ENCODE assay signal across 27 mouse cellular contexts in the genomic region with DNA sequence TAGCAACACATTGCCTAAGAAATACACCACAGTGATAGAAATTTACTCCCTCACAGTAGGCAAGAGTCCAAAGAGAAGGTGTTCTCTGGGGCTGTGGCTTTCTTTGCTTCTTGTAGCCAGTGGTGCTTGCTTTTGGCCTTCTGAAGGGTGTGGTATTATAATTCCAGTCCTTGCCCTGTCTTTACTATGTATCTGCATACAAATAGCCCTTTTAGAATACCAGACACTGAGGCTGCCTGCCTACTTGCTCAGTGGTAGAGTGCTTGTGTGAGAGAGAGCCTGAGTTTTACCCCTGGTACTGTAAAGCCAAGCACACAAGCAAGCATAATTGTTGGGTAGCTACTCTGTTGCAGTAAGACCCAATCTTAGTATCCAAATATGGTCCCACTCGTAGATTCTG. TPM values are rescaled to one million over a fixed set of nuclear protein-coding genes. Genes with fewer than 3 reads are reported as not detected.
DNase-seq lines count a peak whose midpoint lies in the region; ATAC-seq and TF ChIP-seq lines count a peak whose summit lies in the region.
"Had no signal": no experiment of that assay in that cellular context is flagged by ENCODE, and none has a peak within 500 bp of the region (broad histone marks: within the 10 kb centered on the region; RNA-seq: fewer than 3 reads in every experiment).

No protein-coding gene starts in this region.

- H3K9ac ChIP-seq in ES-E14 (ENCODE audit: insufficient read depth, low read depth, low read length, poor library complexity, severe bottlenecking), result peak overlapping the region; percentile 5; the same call in 1 of the 2 replicates
- no peak overlapping the region for H3K9ac ChIP-seq in forebrain, embryonic 12.5 days
- H3K9ac ChIP-seq: embryonic facial prominence, embryonic 13.5 days; embryonic facial prominence, embryonic 15.5 days; forebrain, embryonic 13.5 days; forebrain, embryonic 15.5 days; forebrain, postnatal 0 days had no signal

- peaks cover 17 to 18% of the 10 kb centered on the region in 2 experiments for H3K4me1 ChIP-seq in ES-E14 (ENCODE audit: control insufficient read depth in 2 of 2, insufficient read depth in 2 of 2, low read length in 2 of 2, poor library complexity in 1 of 2)
- peaks cover 11% of the 10 kb centered on the region for H3K4me1 ChIP-seq in forebrain, embryonic 12.5 days

- peak overlapping the region; percentile 18 for H3K4me2 ChIP-seq in myocyte (ENCODE audit: low read depth)
- no peak overlapping the region for H3K4me2 ChIP-seq in forebrain, embryonic 12.5 days
- H3K4me2 ChIP-seq: embryonic facial prominence, embryonic 13.5 days; embryonic facial prominence, embryonic 15.5 days; forebrain, embryonic 13.5 days; forebrain, embryonic 15.5 days had no signal

- WGBS in forebrain, embryonic 12.5 days, result 91% methylated on average over 1 of the region's 1 CpGs

- H3K27me3 ChIP-seq in myocyte (ENCODE audit: control insufficient read depth, insufficient read depth, insufficient read length), result no peaks in the 10 kb centered on the region
- H3K27me3 ChIP-seq in forebrain, embryonic 12.5 days, result no peaks in the 10 kb centered on the region
- H3K27me3 ChIP-seq: CH12.LX; embryonic facial prominence, embryonic 13.5 days; embryonic facial prominence, embryonic 15.5 days; forebrain, embryonic 13.5 days; forebrain, embryonic 15.5 days had no signal

- H3K9me3 ChIP-seq in ES-E14 (ENCODE audit: control insufficient read depth, insufficient read depth, low read depth, low read length), result no peaks in the 10 kb centered on the region
- no peaks in the 10 kb centered on the region for H3K9me3 ChIP-seq in forebrain, embryonic 12.5 days
- H3K9me3 ChIP-seq: embryonic facial prominence, embryonic 13.5 days; embryonic facial prominence, embryonic 15.5 days; forebrain, embryonic 10.5 days; forebrain, embryonic 13.5 days; forebrain, embryonic 15.5 days had no signal

- peaks cover 16% of the 10 kb centered on the region for H3K36me3 ChIP-seq in ES-E14 (ENCODE audit: control insufficient read depth, insufficient read depth, low read length, poor library complexity, severe bottlenecking)
- H3K36me3 ChIP-seq in myocyte (ENCODE audit: control insufficient read depth, insufficient read depth), result no peaks in the 10 kb centered on the region
- H3K36me3 ChIP-seq in forebrain, embryonic 12.5 days (replicated peaks), result peaks cover 19% of the 10 kb centered on the region

- H3K27ac ChIP-seq in ES-E14 (ENCODE audit: insufficient read depth, low read depth, low read length, poor library complexity, severe bottlenecking), result peak overlapping the region; percentile 63; the same call in 1 of the 2 replicates
- H3K27ac ChIP-seq in forebrain, embryonic 12.5 days, result no peak overlapping the region
- H3K27ac ChIP-seq: embryonic facial prominence, embryonic 13.5 days; embryonic facial prominence, embryonic 15.5 days; forebrain, embryonic 10.5 days; forebrain, embryonic 13.5 days; forebrain, embryonic 15.5 days had no signal

- DNase-seq in heart, adult 11 months, result peak; percentile 13
- DNase-seq in heart, postnatal 4 days, result no peak
- DNase-seq in ES-E14 (ENCODE audit: low read depth, low spot score) (no peak), ZHBTc4 (ENCODE audit: low read depth, low spot score) (peak; percentile 77)
- no peak for DNase-seq in lung, postnatal 25 days (ENCODE audit: low spot score)
- no peak for DNase-seq in cerebellum, adult 9-11 months
- DNase-seq: adrenal gland, adult 2 months; adrenal gland, postnatal 10 days; adrenal gland, postnatal 36 days; B cell, adult 2 months; cerebellum, adult 11-12 months; cerebellum, adult 2 months; cerebellum, adult 9-10 months; cerebellum, postnatal 14 days; cerebellum, postnatal 36 days; embryo, embryonic 11 days; forebrain, postnatal 0 days had no signal

- H3K4me3 ChIP-seq in ES-E14 (ENCODE audit: insufficient read depth in 1 of 2, low read depth in 1 of 2, low read length in 2 of 2, poor library complexity in 1 of 2, severe bottlenecking in 1 of 2) (no peak overlapping the region), myocyte (no peak overlapping the region)
- no peak overlapping the region for H3K4me3 ChIP-seq in forebrain, embryonic 12.5 days (replicated peaks)
- H3K4me3 ChIP-seq: embryonic facial prominence, embryonic 13.5 days; embryonic facial prominence, embryonic 15.5 days; erythroblast, embryonic 14.5 days; forebrain, embryonic 10.5 days; forebrain, embryonic 13.5 days; forebrain, embryonic 15.5 days had no signal

- ATAC-seq in forebrain, embryonic 12.5 days (ENCODE audit: low FRiP score), result no peak
- ATAC-seq: CD4-positive, CD25-positive, alpha-beta regulatory T cell, adult 4 months; forebrain, embryonic 13.5 days; forebrain, embryonic 15.5 days; forebrain, postnatal 0 days had no signal

- in situ Hi-C loops in ES-E14 (cut with MboI; ENCODE audit: low sequenced_read_pairs in 2 of 2, unreplicated experiment in 2 of 2), result no loop called here

- peaks cover 14% of the 10 kb centered on the region for H3K79me2 ChIP-seq in myocyte (ENCODE audit: control insufficient read depth, insufficient read depth)

- H3ac ChIP-seq in myocyte (ENCODE audit: control insufficient read depth, insufficient read length), result no peak overlapping the region

- TF ChIP-seq POLR2A in myocyte (IDR thresholded peaks at IDR 0.05; ENCODE audit: insufficient read length, low read depth), result no peak

TF ChIP-seq in ES-E14, 5 proteins besides CTCF, POLR2A, EP300 and RAD21:
- TF ChIP-seq MAFK (IDR thresholded peaks at IDR 0.05; ENCODE audit: insufficient read depth, low read depth, low read length), result no peak
- TF ChIP-seq HCFC1 (IDR thresholded peaks at IDR 0.05; ENCODE audit: borderline replicate concordance, insufficient read depth, low read length), result no peak
- TF ChIP-seq CHD2 (IDR thresholded peaks at IDR 0.05; ENCODE audit: low read depth, low read length), result no peak
- no peak for TF ChIP-seq ZC3H11A (IDR thresholded peaks at IDR 0.05; ENCODE audit: borderline replicate concordance, low read depth, low read length)
- TF ChIP-seq ZNF384 (IDR thresholded peaks at IDR 0.05; ENCODE audit: low read depth, low read length), result no peak

TF ChIP-seq in myocyte, 11 proteins besides CTCF, POLR2A, EP300 and RAD21:
- no peak for TF ChIP-seq SRF (IDR thresholded peaks at IDR 0.05; ENCODE audit: control insufficient read depth, insufficient read length, low read depth)
- no peak for TF ChIP-seq USF1 (IDR thresholded peaks at IDR 0.05; ENCODE audit: low read depth)
TF ChIP-seq in myocyte: peak in this region for 0.

RNA-seq across cellular contexts. Expression of gene Slc10a7, which starts 5.6 kb away (rescaled TPM):
- 10 to 100 TPM; 10.5 to 11.3 TPM for total RNA-seq in heart, postnatal 4 days (2021)
- 30.5 and 39.6 TPM in 2 replicates for total RNA-seq in ES-E14 (2012; rRNA removed)
- polyA plus RNA-seq in myocyte (2012; fragmentation: generic; extraction: Trizol), result 3.5 TPM
- polyA plus RNA-seq in forebrain, embryonic 12.5 days (2016; fragmentation: Nextera tagmentation; extraction: Ambion mirVana), result 11.2 and 11.6 TPM in 2 replicates

RNA-seq across cellular contexts. Expression of gene Rbmxl1, which starts 6.0 kb away (rescaled TPM):
- 10 to 100 TPM; 52.2 to 52.9 TPM for total RNA-seq in heart, postnatal 4 days (2021)
- 90.3 and 124 TPM in 2 replicates for total RNA-seq in ES-E14 (2012; rRNA removed)
- 36.4 TPM for polyA plus RNA-seq in myocyte (2012; fragmentation: generic; extraction: Trizol)
- 345 and 356 TPM in 2 replicates for polyA plus RNA-seq in forebrain, embryonic 12.5 days (2016; fragmentation: Nextera tagmentation; extraction: Ambion mirVana)

Comparison
In these comparisons a context has a peak if more than half of its experiments do, and no peak if none do; other contexts are left out.
1. DNase-seq: peak in heart, adult 11 months (single experiment) and ZHBTc4 (single experiment); none in heart, postnatal 4 days (single experiment), ES-E14 (single experiment), lung, postnatal 25 days (single experiment) and cerebellum, adult 9-11 months (single experiment).